Mouse (Mus musculus): ENCODE measurements at regions not wholly inside any gene's neighbourhood (a gene's known extent, or its start where the extent isn't known, plus 50 kb on each side); places are given as distances from the start of the nearest gene placed in this dataset.

- no peak for ATAC-seq (ENCODE audit: insufficient number of reproducible peaks, low FRiP score, low TSS enrichment, low read depth)
- Histone ChIP-seq H3K9me3 (ENCODE audit: control insufficient read depth, low read length) (no peaks in the 10 kb centered on the region), H3K27ac (replicated peaks; ENCODE audit: low read depth, low read length) (no peak overlapping the region), H3K4me3 (ENCODE audit: low read depth, low read length) (no peak overlapping the region), H3K9ac (ENCODE audit: low read length) (no peak overlapping the region), H3K4me1 (ENCODE audit: control insufficient read depth, insufficient read depth, low read length) (no peaks in the 10 kb centered on the region), H3K27me3 (ENCODE audit: control insufficient read depth, insufficient read depth, low read length) (no peaks in the 10 kb centered on the region), H3K4me2 (ENCODE audit: low read depth, severe bottlenecking) (no peak overlapping the region), H3K36me3 (ENCODE audit: control insufficient read depth, insufficient read depth, low read length) (no peaks in the 10 kb centered on the region)
- no peak for DNase-seq (ENCODE audit: low spot score)
- WGBS, result 81% methylated on average over 5 of the region's 5 CpGs
Observed at GRCm38 (mm10) chr3:156028602-156029188, 532.9 kb upstream of the Negr1 start.

DNA sequence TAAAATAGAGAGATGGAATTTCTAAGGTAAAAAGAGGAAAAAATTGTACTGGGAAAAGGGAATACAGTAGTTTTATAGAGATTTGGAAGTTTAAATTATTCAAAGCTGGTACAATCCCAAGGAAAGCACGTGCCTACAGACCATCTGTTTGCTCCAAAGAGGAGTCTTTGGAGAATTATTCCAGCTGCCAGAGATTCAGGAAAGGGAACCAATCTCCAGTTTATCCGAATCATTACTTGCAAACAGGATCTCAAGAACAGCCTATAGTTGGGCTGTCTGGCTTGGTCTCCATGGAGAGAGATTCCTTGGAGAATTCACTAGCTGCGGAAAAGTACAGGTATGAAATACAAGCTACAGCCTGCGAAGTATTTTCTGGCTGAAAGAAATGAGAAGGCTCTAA, 491.3 kb upstream of the Negr1 start:
- ATAC-seq (ENCODE audit: insufficient number of reproducible peaks, low FRiP score, low TSS enrichment, low read depth) (no peak), DNase-seq (ENCODE audit: low spot score) (no peak)
- Histone ChIP-seq H3K9me3 (ENCODE audit: control insufficient read depth, low read length) (no peaks in the 10 kb centered on the region), H3K27me3 (ENCODE audit: control insufficient read depth, insufficient read depth, low read length) (no peaks in the 10 kb centered on the region), H3K36me3 (ENCODE audit: control insufficient read depth, insufficient read depth, low read length) (no peaks in the 10 kb centered on the region), H3K27ac (replicated peaks; ENCODE audit: low read depth, low read length) (no peak overlapping the region), H3K9ac (ENCODE audit: low read length) (no peak overlapping the region), H3K4me2 (ENCODE audit: low read depth, severe bottlenecking) (no peak overlapping the region), H3K4me3 (ENCODE audit: low read depth, low read length) (no peak overlapping the region), H3K4me1 (ENCODE audit: control insufficient read depth, insufficient read depth, low read length) (no peaks in the 10 kb centered on the region)
- 85% methylated on average over 4 of the region's 4 CpGs for WGBS

GRCm38 (mm10) chr3:156082268-156082667, 479.3 kb upstream of the Negr1 start:
- ATAC-seq (ENCODE audit: insufficient number of reproducible peaks, low FRiP score, low TSS enrichment, low read depth) (no peak), DNase-seq (ENCODE audit: low spot score) (no peak)
- no peak overlapping the region for H3K4me3 ChIP-seq (ENCODE audit: low read depth, low read length)
- H3K9ac ChIP-seq (ENCODE audit: low read length), result no peak overlapping the region
- H3K36me3 ChIP-seq (ENCODE audit: control insufficient read depth, insufficient read depth, low read length), result no peaks in the 10 kb centered on the region
- no peaks in the 10 kb centered on the region for H3K9me3 ChIP-seq (ENCODE audit: control insufficient read depth, low read length)
- H3K27ac ChIP-seq (replicated peaks; ENCODE audit: low read depth, low read length), result no peak overlapping the region
- no peaks in the 10 kb centered on the region for H3K4me1 ChIP-seq (ENCODE audit: control insufficient read depth, insufficient read depth, low read length)
- no peaks in the 10 kb centered on the region for H3K27me3 ChIP-seq (ENCODE audit: control insufficient read depth, insufficient read depth, low read length)
- no peak overlapping the region for H3K4me2 ChIP-seq (ENCODE audit: low read depth, severe bottlenecking)

DNA sequence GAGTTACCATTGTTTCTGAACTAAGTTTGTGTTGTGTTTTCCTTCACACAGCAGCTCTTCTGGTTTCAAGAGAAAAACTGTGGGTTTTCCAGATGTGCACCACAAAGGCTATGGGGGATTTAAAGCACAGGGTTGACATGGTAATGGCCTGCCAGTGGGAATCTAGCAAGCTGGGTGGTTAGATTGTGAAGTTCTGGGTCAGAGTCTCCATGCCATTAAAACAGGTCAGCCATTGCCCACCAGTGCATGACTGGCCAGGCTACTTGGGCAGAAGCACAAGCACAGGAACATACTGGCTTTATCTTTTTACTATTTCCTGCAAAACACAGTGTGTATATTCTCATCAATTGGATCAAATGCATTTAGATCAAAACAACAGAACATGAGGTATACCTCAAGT, 467.9 kb upstream of the Negr1 start:
- no peak overlapping the region for H3K27ac ChIP-seq (replicated peaks; ENCODE audit: low read depth, low read length)
- no peaks in the 10 kb centered on the region for H3K36me3 ChIP-seq (ENCODE audit: control insufficient read depth, insufficient read depth, low read length)
- H3K9me3 ChIP-seq (ENCODE audit: control insufficient read depth, low read length), result no peaks in the 10 kb centered on the region
- no peak for ATAC-seq (ENCODE audit: insufficient number of reproducible peaks, low FRiP score, low TSS enrichment, low read depth)
- H3K4me1 ChIP-seq (ENCODE audit: control insufficient read depth, insufficient read depth, low read length), result no peaks in the 10 kb centered on the region
- H3K9ac ChIP-seq (ENCODE audit: low read length), result no peak overlapping the region
- no peak overlapping the region for H3K4me2 ChIP-seq (ENCODE audit: low read depth, severe bottlenecking)
- no peak for DNase-seq (ENCODE audit: low spot score)
- H3K27me3 ChIP-seq (ENCODE audit: control insufficient read depth, insufficient read depth, low read length), result no peaks in the 10 kb centered on the region
- H3K4me3 ChIP-seq (ENCODE audit: low read depth, low read length), result no peak overlapping the region

GRCm38 (mm10) chr3:156094990-156095389, 466.6 kb upstream of the Negr1 start:
- Histone ChIP-seq H3K27me3 (ENCODE audit: control insufficient read depth, insufficient read depth, low read length) (no peaks in the 10 kb centered on the region), H3K4me3 (ENCODE audit: low read depth, low read length) (no peak overlapping the region), H3K9ac (ENCODE audit: low read length) (no peak overlapping the region), H3K9me3 (ENCODE audit: control insufficient read depth, low read length) (no peaks in the 10 kb centered on the region), H3K27ac (replicated peaks; ENCODE audit: low read depth, low read length) (no peak overlapping the region), H3K4me2 (ENCODE audit: low read depth, severe bottlenecking) (no peak overlapping the region), H3K36me3 (ENCODE audit: control insufficient read depth, insufficient read depth, low read length) (no peaks in the 10 kb centered on the region), H3K4me1 (ENCODE audit: control insufficient read depth, insufficient read depth, low read length) (no peaks in the 10 kb centered on the region)
- WGBS, result 32% methylated on average over 3 of the region's 3 CpGs
- 0 out of 2 replicates have a peak, but pooled peaks have one; percentile 51 for ATAC-seq (ENCODE audit: insufficient number of reproducible peaks, low FRiP score, low TSS enrichment, low read depth)
- no peak for DNase-seq (ENCODE audit: low spot score)

DNA sequence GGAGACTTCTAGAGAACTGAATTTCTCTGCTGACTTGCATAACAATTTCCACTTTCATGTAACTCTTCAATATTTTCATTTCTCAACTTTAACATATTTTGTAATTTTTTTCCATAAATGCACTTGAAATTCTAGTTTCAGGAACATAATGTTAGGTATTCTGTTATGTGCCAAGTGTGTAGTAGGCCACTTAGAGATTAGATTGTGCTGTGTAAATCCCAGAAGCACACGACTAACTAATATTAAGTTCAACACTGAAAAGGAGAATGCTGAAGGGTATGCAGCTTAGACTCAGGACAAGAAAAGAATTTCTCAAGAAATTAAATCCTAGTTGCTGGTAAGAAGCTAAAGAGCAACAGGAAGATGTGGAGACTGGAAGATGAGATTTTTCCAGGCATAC, 455.8 kb upstream of the Negr1 start:
- Histone ChIP-seq H3K36me3 (ENCODE audit: control insufficient read depth, insufficient read depth, low read length) (no peaks in the 10 kb centered on the region), H3K9ac (ENCODE audit: low read length) (no peak overlapping the region), H3K27ac (replicated peaks; ENCODE audit: low read depth, low read length) (no peak overlapping the region), H3K4me3 (ENCODE audit: low read depth, low read length) (no peak overlapping the region), H3K4me1 (ENCODE audit: control insufficient read depth, insufficient read depth, low read length) (no peaks in the 10 kb centered on the region), H3K27me3 (ENCODE audit: control insufficient read depth, insufficient read depth, low read length) (no peaks in the 10 kb centered on the region), H3K9me3 (ENCODE audit: control insufficient read depth, low read length) (no peaks in the 10 kb centered on the region), H3K4me2 (ENCODE audit: low read depth, severe bottlenecking) (no peak overlapping the region)
- ATAC-seq (ENCODE audit: insufficient number of reproducible peaks, low FRiP score, low TSS enrichment, low read depth), result no peak
- WGBS, result 83% methylated on average over 1 of the region's 1 CpGs
- DNase-seq (ENCODE audit: low spot score), result no peak

DNA sequence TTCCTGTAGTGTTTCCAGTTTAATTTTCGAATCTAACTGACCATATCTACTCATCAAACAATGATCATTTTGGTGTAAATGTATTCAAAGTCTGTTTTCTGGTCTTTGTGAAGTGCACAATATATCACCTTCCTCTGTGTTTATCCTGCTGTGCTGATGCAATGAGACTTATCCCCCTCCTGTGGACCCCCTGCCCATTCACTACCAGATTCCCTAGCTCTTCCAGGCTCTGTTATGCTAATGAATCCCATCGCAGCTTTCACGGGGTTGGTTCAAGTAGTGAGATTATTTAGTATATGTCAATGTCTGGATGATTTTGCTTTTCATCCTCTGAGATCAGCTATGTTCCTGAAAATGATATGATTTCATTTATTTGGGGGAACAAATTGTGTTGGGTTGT, 441.3 kb upstream of the Negr1 start:
- DNase-seq (ENCODE audit: low spot score) (no peak), ATAC-seq (ENCODE audit: insufficient number of reproducible peaks, low FRiP score, low TSS enrichment, low read depth) (no peak)
- no peak overlapping the region for H3K27ac ChIP-seq (replicated peaks; ENCODE audit: low read depth, low read length)
- no peak overlapping the region for H3K4me3 ChIP-seq (ENCODE audit: low read depth, low read length)
- H3K9ac ChIP-seq (ENCODE audit: low read length), result no peak overlapping the region
- no peaks in the 10 kb centered on the region for H3K9me3 ChIP-seq (ENCODE audit: control insufficient read depth, low read length)
- H3K27me3 ChIP-seq (ENCODE audit: control insufficient read depth, insufficient read depth, low read length), result no peaks in the 10 kb centered on the region
- no peak overlapping the region for H3K4me2 ChIP-seq (ENCODE audit: low read depth, severe bottlenecking)
- WGBS, result 42% methylated on average over 3 of the region's 3 CpGs
- no peaks in the 10 kb centered on the region for H3K4me1 ChIP-seq (ENCODE audit: control insufficient read depth, insufficient read depth, low read length)
- no peaks in the 10 kb centered on the region for H3K36me3 ChIP-seq (ENCODE audit: control insufficient read depth, insufficient read depth, low read length)

DNA sequence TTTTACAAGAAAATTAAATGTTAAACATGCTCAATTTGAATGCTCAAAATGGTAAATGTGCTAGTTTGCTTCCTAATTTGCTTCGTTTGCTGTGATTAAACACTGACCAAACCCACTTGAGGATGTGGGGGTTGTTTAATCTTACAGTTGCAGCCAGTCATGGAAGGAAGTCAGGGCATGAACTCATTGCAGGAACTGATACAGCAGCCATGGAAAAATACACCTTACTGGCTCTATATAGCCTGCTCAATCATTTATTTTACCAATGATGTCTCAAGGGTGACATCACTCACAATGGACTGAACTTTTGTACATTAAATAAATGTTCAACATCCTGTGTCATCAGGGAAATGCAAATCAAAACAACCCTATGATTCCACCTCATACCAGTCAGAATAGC, 430.0 kb upstream of the Negr1 start:
- DNase-seq (ENCODE audit: low spot score), result no peak
- ATAC-seq (ENCODE audit: insufficient number of reproducible peaks, low FRiP score, low TSS enrichment, low read depth), result no peak
- WGBS, result 68% methylated on average over 1 of the region's 1 CpGs
- Histone ChIP-seq H3K27me3 (ENCODE audit: control insufficient read depth, insufficient read depth, low read length) (no peaks in the 10 kb centered on the region), H3K27ac (replicated peaks; ENCODE audit: low read depth, low read length) (no peak overlapping the region), H3K4me1 (ENCODE audit: control insufficient read depth, insufficient read depth, low read length) (no peaks in the 10 kb centered on the region), H3K9ac (ENCODE audit: low read length) (no peak overlapping the region), H3K36me3 (ENCODE audit: control insufficient read depth, insufficient read depth, low read length) (no peaks in the 10 kb centered on the region), H3K4me3 (ENCODE audit: low read depth, low read length) (no peak overlapping the region), H3K4me2 (ENCODE audit: low read depth, severe bottlenecking) (no peak overlapping the region), H3K9me3 (ENCODE audit: control insufficient read depth, low read length) (no peaks in the 10 kb centered on the region)

GRCm38 (mm10) chr3:156141355-156141754, 420.2 kb upstream of the Negr1 start:
- Histone ChIP-seq H3K4me2 (ENCODE audit: low read depth, severe bottlenecking) (no peak overlapping the region; the same call in 1 of the 2 replicates), H3K9me3 (ENCODE audit: control insufficient read depth, low read length) (no peaks in the 10 kb centered on the region), H3K27ac (replicated peaks; ENCODE audit: low read depth, low read length) (no peak overlapping the region), H3K36me3 (ENCODE audit: control insufficient read depth, insufficient read depth, low read length) (no peaks in the 10 kb centered on the region), H3K4me3 (ENCODE audit: low read depth, low read length) (no peak overlapping the region), H3K4me1 (ENCODE audit: control insufficient read depth, insufficient read depth, low read length) (no peaks in the 10 kb centered on the region), H3K9ac (ENCODE audit: low read length) (no peak overlapping the region), H3K27me3 (ENCODE audit: control insufficient read depth, insufficient read depth, low read length) (no peaks in the 10 kb centered on the region)
- 62% methylated on average over 5 of the region's 5 CpGs for WGBS
- DNase-seq (ENCODE audit: low spot score) (no peak), ATAC-seq (ENCODE audit: insufficient number of reproducible peaks, low FRiP score, low TSS enrichment, low read depth) (no peak)

All from limb, embryonic 11.5 days (tissue).